Mouse (Mus musculus) cerebellum, adult 2 months (tissue): ENCODE data around the gene Psmb8.

Experiments used
- CTCF ChIP-seq: fragments of 200-500 bp; IDR thresholded peaks from 2 replicates; pipeline ENCODE4 v1.5.1; 2011; ENCODE audit warnings: low read depth, mild to moderate bottlenecking, control low read depth, low read length, moderate library complexity, borderline replicate concordance; ENCODE audit not compliant: insufficient read depth
- POLR2A ChIP-seq: fragments of 200-500 bp; IDR thresholded peaks from 2 replicates; pipeline ENCODE4 v1.6.1; 2011; ENCODE audit warnings: low read length, control low read depth, borderline replicate concordance; ENCODE audit not compliant: insufficient read depth

DNA sequence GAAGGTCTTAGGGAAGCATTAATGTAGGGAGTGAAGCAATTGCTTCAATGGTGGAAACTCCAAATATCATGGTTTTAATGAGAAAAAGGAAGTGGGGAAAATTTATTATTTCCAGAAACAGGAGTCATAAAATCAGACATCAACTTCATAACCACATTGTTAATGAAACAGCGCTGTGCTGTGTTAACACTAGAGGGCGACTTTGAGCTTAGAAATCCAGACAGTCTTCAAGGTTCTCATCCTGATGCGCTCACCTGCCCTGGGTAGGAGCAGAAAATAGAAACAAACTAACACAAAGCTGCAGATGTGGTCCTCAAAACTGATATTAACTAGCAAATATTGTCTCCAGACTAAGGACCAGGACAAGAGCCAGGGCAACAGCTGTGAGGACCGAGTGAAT, 52.4 kb downstream of the Psmb8 start:
- TF ChIP-seq CTCF (peak; percentile 61), POLR2A (no peak)
